Mouse (Mus musculus): ENCODE results near the gene Smim10l1. TPM values are rescaled to one million over a fixed set of nuclear protein-coding genes. Genes with fewer than 3 reads are reported as not detected.
A peak's percentile ranks its signal among the peaks of the same experiment; 100 is the strongest.

Smim10l1 gene
- 110 and 117 TPM in 2 replicates for polyA plus RNA-seq (2015; fragmentation: Nextera tagmentation; extraction: Ambion mirVana)

GRCm38 (mm10) chr6:133104609-133104921 lies at the start of gene Smim10l1:
Smim10l1 (plus strand) TSS chr6:133104909.
- Histone ChIP-seq H3K4me1 (replicated peaks) (peaks cover 12% of the 10 kb centered on the region), H3K9me3 (no peaks in the 10 kb centered on the region), H3K4me2 (peak within 1 kb of the TSS; percentile 69), H3K4me3 (peak within 1 kb of the TSS; percentile 93), H3K27ac (replicated peaks) (peak within 1 kb of the TSS; percentile 100), H3K9ac (peak within 1 kb of the TSS; percentile 97), H3K36me3 (0 out of 2 replicates have a peak, but pooled peaks cover under 1% of the 10 kb centered on the region), H3K27me3 (no peaks in the 10 kb centered on the region)
- ATAC-seq (ENCODE audit: low FRiP score, low read depth): no peak

DNA sequence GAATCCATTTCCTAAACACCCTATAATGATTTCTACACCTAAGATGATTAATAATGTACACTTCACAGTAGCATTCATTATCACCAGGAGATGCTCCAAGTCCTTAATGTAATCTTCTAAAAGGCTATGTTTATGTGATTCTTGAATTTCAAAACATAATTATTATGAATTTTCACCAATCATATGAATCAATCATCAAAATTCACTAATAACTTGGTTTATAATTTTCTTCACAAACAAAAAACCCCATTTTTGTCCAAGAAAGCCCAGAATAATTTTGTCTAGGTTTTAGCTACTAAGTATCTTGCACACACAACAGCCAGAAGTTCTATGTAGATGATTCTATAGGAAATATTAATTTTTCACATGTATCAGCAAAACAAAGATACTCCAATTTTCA lies 49.0 kb upstream of the Smim10l1 start, which contains the start of gene Tas2r140:
TSS of gene Tas2r140 (minus strand) at position 101 of the 400 bp plus-strand sequence.
- Histone ChIP-seq H3K27me3 (no peaks in the 10 kb centered on the region), H3K4me1 (replicated peaks) (no peaks in the 10 kb centered on the region), H3K4me2 (no peak within 1 kb of the TSS), H3K9me3 (no peaks in the 10 kb centered on the region), H3K4me3 (no peak within 1 kb of the TSS), H3K27ac (replicated peaks) (no peak within 1 kb of the TSS), H3K36me3 (no peaks in the 10 kb centered on the region), H3K9ac (no peak within 1 kb of the TSS)
- ATAC-seq (ENCODE audit: low FRiP score, low read depth): no peak

DNA sequence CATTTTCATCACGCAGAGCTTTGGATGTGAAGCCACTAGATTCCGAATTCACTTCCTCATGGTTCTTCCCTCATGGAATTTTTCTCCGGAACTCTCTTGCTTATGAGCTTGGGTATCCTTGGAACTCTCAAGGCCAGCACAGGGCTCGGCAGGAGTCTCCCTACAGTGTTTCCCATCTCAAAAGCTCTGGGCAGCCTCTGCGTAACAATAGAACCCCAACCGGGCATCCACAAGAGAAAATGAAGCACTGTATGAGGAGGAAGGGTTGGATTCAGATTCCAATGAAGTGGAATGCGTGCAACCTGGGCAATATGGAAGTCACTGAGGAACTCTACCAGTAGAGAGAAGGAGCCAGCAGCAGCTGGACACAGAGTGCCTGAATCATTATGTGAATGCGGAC lies 12.5 kb upstream of the Smim10l1 start:
- Histone ChIP-seq H3K9ac (no peak overlapping the region), H3K27ac (replicated peaks) (no peak overlapping the region), H3K4me1 (replicated peaks) (no peaks in the 10 kb centered on the region), H3K4me2 (no peak overlapping the region), H3K9me3 (no peaks in the 10 kb centered on the region), H3K27me3 (no peaks in the 10 kb centered on the region), H3K4me3 (no peak overlapping the region), H3K36me3 (no peaks in the 10 kb centered on the region)
- 68% methylated on average over 8 of the region's 8 CpGs for WGBS
- ATAC-seq (ENCODE audit: low FRiP score, low read depth): no peak

DNA sequence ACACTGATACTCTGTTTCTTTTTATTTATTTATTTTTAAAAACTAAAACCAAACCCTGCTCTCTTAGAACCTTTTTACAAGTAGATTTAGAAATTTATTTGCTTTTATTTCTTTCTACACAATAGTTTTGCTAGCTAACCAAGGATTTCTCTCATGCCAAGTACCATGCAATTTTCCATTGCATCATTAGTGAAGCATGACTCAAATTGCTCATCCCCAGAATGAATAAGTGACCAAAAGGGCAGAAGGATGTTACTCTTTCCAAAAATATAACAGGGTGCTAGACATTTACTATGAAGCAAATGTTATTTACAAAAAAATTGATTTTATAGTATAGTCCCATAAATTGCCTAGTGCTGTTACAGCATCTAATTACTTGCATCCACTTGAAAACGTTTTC lies 2.3 kb upstream of the Smim10l1 start:
- no peak for ATAC-seq (ENCODE audit: low FRiP score, low read depth)
- Histone ChIP-seq H3K36me3 (no peaks in the 10 kb centered on the region), H3K9me3 (no peaks in the 10 kb centered on the region), H3K4me1 (replicated peaks) (peaks cover 12% of the 10 kb centered on the region), H3K27me3 (no peaks in the 10 kb centered on the region), H3K4me2 (no peak overlapping the region), H3K4me3 (no peak overlapping the region), H3K27ac (replicated peaks) (no peak overlapping the region), H3K9ac (no peak overlapping the region)
- 63% methylated on average over 1 of the region's 1 CpGs for WGBS

DNA sequence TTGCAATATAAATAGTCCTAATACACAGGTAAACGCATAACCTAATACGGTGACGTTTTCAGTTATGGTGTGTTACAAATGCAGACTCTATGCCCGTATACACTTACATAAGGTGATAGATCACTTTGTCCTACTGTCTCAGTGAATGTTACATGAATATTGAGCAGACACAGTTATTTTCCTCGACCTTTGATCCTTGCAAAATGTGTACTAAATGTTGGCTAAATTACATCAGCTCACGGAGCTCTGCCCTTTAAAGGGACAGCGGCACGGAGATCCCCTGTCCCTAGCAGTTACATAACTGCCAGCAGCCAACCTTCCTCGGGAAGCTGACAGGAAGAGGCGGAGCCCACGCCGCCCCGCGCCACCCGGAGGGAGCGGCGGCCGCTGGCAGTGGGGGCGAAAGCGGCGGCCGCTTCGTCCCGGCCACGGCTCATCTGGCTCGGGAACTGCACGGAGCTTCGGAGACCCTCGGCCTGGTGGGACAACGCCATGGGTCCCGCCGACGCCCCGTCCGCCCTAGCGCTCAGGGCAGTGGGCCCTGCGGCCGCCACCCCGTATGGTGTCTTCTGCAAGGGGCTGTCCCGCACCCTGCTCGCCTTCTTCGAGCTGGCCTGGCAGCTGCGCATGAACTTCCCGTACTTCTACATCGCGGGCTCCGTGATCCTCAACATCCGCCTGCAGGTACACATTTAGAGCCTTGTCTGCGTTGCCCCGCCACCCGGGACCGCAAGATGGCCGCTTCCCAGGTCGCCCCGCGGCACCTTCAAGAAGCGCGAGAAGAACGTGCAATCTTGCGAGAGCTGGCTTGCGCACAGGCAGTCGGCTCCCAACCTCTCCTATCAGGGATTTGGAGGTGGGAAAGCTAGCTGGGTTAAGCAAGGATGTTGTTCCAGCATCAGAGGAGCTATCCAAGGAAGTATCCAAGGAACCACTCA lies 482 bp downstream of the Smim10l1 start:
- H3K9me3 ChIP-seq: no peaks in the 10 kb centered on the region
- H3K9ac ChIP-seq: peak overlapping the region; percentile 97
- peak; percentile 97 for ATAC-seq (ENCODE audit: low FRiP score, low read depth)
- peak overlapping the region; percentile 100 for H3K27ac ChIP-seq (replicated peaks)
- peaks cover 12% of the 10 kb centered on the region for H3K4me1 ChIP-seq (replicated peaks)
- under 1% methylated on average over 62 of the region's 62 CpGs for WGBS
- peaks cover 6% of the 10 kb centered on the region; the same call in 1 of the 2 replicates for H3K36me3 ChIP-seq
- peak overlapping the region; percentile 93 for H3K4me3 ChIP-seq
- H3K4me2 ChIP-seq: peak overlapping the region; percentile 69
- no peaks in the 10 kb centered on the region for H3K27me3 ChIP-seq

Other genes with a start within 250 kb of the Smim10l1 start
- not detected in 2 replicates for gene Tas2r116, start 249.5 kb upstream of the Smim10l1 start, polyA plus RNA-seq (2015; fragmentation: Nextera tagmentation; extraction: Ambion mirVana)
- not detected in 2 replicates for gene Tas2r110, start 236.9 kb upstream of the Smim10l1 start, polyA plus RNA-seq (2015; fragmentation: Nextera tagmentation; extraction: Ambion mirVana)
- not detected in 2 replicates for gene Tas2r113, start 211.9 kb upstream of the Smim10l1 start, polyA plus RNA-seq (2015; fragmentation: Nextera tagmentation; extraction: Ambion mirVana)
- gene Tas2r125, start 195.3 kb upstream of the Smim10l1 start, polyA plus RNA-seq (2015; fragmentation: Nextera tagmentation; extraction: Ambion mirVana): not detected in 2 replicates
- gene Tas2r129, start 153.8 kb upstream of the Smim10l1 start, polyA plus RNA-seq (2015; fragmentation: Nextera tagmentation; extraction: Ambion mirVana): not detected in 2 replicates
- gene Tas2r131, start 147.0 kb upstream of the Smim10l1 start, polyA plus RNA-seq (2015; fragmentation: Nextera tagmentation; extraction: Ambion mirVana): not detected in 2 replicates
- gene Tas2r109, start 123.9 kb upstream of the Smim10l1 start, polyA plus RNA-seq (2015; fragmentation: Nextera tagmentation; extraction: Ambion mirVana): not detected in 2 replicates
- not detected in 2 replicates for gene Tas2r103, start 67.8 kb upstream of the Smim10l1 start, polyA plus RNA-seq (2015; fragmentation: Nextera tagmentation; extraction: Ambion mirVana)
- not detected in 2 replicates for gene Tas2r140, start 49.1 kb upstream of the Smim10l1 start, polyA plus RNA-seq (2015; fragmentation: Nextera tagmentation; extraction: Ambion mirVana)
- not detected in 2 replicates for gene 5530400C23Rik, start 187.3 kb downstream of the Smim10l1 start, polyA plus RNA-seq (2015; fragmentation: Nextera tagmentation; extraction: Ambion mirVana)

All from hindbrain, embryonic 15.5 days (tissue).